Mouse (Mus musculus) liver, embryonic 14.5 days (tissue): ENCODE results near the gene Grifin. TPM values are rescaled to one million over a fixed set of nuclear protein-coding genes. Genes with fewer than 3 reads are reported as not detected.

Experiments used
- ATAC-seq: fragments of 200-750 bp; cut with Nextera tagmentation; 2 replicates; pipeline ENCODE4 v1.8.0; 2017; ENCODE audit warnings: moderate number of reproducible peaks, mild to moderate bottlenecking, moderate library complexity; ENCODE audit not compliant: insufficient read depth
- DNase-seq, 3 experiments: peaks; one replicate each; pipeline ENCODE4 v3.0.0-alpha.2; 2012 to 2013; ENCODE audit warnings: low read depth in 3 of 3, low spot score in 3 of 3
- H3K27ac ChIP-seq: fragments of 300-500 bp; sonication (generic); 2 replicates; pipeline ENCODE4 v1.5.1; 2014; ENCODE audit warnings: moderate library complexity, mild to moderate bottlenecking, control low read depth, inconsistent platforms
- H3K27me3 ChIP-seq: fragments of 300-500 bp; sonication (generic); 2 replicates; pipeline ENCODE4 v1.6.1; 2014; ENCODE audit warnings: mild to moderate bottlenecking, low read length, moderate library complexity; ENCODE audit not compliant: control insufficient read depth, insufficient read depth
- H3K36me3 ChIP-seq: fragments of 300-500 bp; sonication (generic); replicated peaks from 2 replicates; pipeline ENCODE4 v1.6.1; 2014; ENCODE audit warnings: low read depth; ENCODE audit not compliant: control insufficient read depth, insufficient read depth
- H3K4me1 ChIP-seq, 2 experiments: fragments of 200-500 bp in 1 of 2; fragments of 300-500 bp in 1 of 2; sonication (generic) in 1 of 2; replicated peaks; 2 replicates each; pipeline ENCODE4 v1.6.1; 2012 to 2014; ENCODE audit warnings: antibody characterized with exemption in 1 of 2, inconsistent platforms in 1 of 2, low read length in 1 of 2; ENCODE audit not compliant: control insufficient read depth in 2 of 2, insufficient read depth in 2 of 2
- H3K4me2 ChIP-seq: fragments of 300-500 bp; sonication (generic); 2 replicates; pipeline ENCODE4 v1.6.1; 2014; ENCODE audit warnings: low read depth, mild to moderate bottlenecking, control low read depth, moderate library complexity
- H3K4me3 ChIP-seq, 2 experiments: fragments of 200-500 bp in 1 of 2; fragments of 300-500 bp in 1 of 2; sonication (generic) in 1 of 2; 2 replicates each; pipeline ENCODE4 v1.5.1; 2012 to 2014; ENCODE audit warnings: low read depth in 2 of 2, low read length in 2 of 2, mild to moderate bottlenecking in 2 of 2, control low read depth in 1 of 2, inconsistent platforms in 1 of 2, moderate library complexity in 1 of 2; ENCODE audit not compliant: insufficient read depth in 1 of 2
- H3K9ac ChIP-seq: fragments of 300-500 bp; sonication (generic); replicated peaks from 2 replicates; pipeline ENCODE4 v1.6.1; 2014; ENCODE audit warnings: mild to moderate bottlenecking, control low read depth, moderate library complexity
- H3K9me3 ChIP-seq: fragments of 300-500 bp; sonication (generic); 2 replicates; pipeline ENCODE4 v1.6.1; 2016; ENCODE audit warnings: low read length, mixed read lengths; ENCODE audit not compliant: control insufficient read depth
- CTCF ChIP-seq: IDR thresholded peaks from 2 replicates; pipeline ENCODE4 v1.5.1; 2016; ENCODE audit warnings: antibody characterized with exemption, low read depth, control low read depth
- EP300 ChIP-seq: IDR thresholded peaks from 2 replicates; pipeline ENCODE4 v1.6.1; 2016; ENCODE audit warnings: antibody characterized with exemption, low read depth
- WGBS: fragments of 180-500 bp; shearing (Covaris S2); extraction: QIAGEN DNeasy Blood & Tissue Kit; methylation state at CpG from one replicate; pipeline ENCODE4 v1.1.7; 2014; ENCODE audit not compliant: insufficient replicate concordance; 5-methylcytosine and 5-hydroxymethylcytosine counted together
- polyA plus RNA-seq, 2 experiments: library from polyadenylated mRNA; depleted of rRNA in 1 of 2; stranded (reverse) in 1 of 2; unstranded in 1 of 2; fragments of >200 nt; fragmentation: Nextera tagmentation in 1 of 2; extraction: Ambion mirVana in 1 of 2; gene quantifications; 2 replicates each; pipeline versions ENCODE4 v1.2.1 to v1.2.3; 2012 to 2014

Grifin gene
- polyA plus RNA-seq, 2 experiments = 2.3 to 2.5 TPM

DNA sequence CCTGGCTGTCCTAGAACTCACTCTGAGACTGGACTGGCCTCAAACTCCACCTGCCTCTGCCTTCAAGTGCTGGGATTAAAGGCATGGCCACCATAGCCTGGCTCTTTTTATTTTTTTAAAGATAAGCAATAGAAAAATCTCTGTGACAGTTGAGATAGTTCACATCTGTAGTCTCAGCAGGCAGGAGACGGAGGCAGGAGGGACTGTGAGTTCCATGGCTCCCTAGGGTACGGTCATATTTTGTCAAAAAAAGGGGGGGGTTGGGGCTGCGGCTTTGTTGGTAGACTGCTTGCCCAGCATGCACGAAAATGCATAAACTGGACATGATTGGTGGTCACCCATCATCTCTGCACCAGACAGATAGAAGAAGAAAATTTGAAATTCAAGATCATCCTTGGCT, 6.3 kb upstream of the Grifin start:
- 56% methylated on average over 4 of the region's 4 CpGs for WGBS
- no peak for ATAC-seq
- Histone ChIP-seq H3K9ac (no peak overlapping the region), H3K9me3 (no peaks in the 10 kb centered on the region), H3K27ac (no peak overlapping the region), H3K36me3 (no peaks in the 10 kb centered on the region), H3K4me2 (no peak overlapping the region), H3K4me1 (peaks cover 3 to 20% of the 10 kb centered on the region in 2 experiments; a peak in 3 of 4 replicates), H3K27me3 (no peaks in the 10 kb centered on the region), H3K4me3 (no peak overlapping the region)
- TF ChIP-seq EP300 (no peak), CTCF (no peak)
- DNase-seq = no peak

- WGBS = 75% methylated on average over 13 of the region's 13 CpGs
- no peaks in the 10 kb centered on the region for H3K9me3 ChIP-seq
- H3K9ac ChIP-seq = no peak overlapping the region
- no peak for TF ChIP-seq EP300
- peak; percentile 20; the same call in 1 of the 2 replicates for TF ChIP-seq CTCF
- no peak overlapping the region for H3K4me3 ChIP-seq
- ATAC-seq (no peak), DNase-seq (no peak)
- no peak overlapping the region for H3K27ac ChIP-seq
- H3K4me2 ChIP-seq = no peak overlapping the region
- peaks cover 7 to 24% of the 10 kb centered on the region in 2 experiments for H3K4me1 ChIP-seq
- H3K36me3 ChIP-seq = no peaks in the 10 kb centered on the region
- no peaks in the 10 kb centered on the region for H3K27me3 ChIP-seq
Observed at GRCm38 (mm10) chr5:140570223-140570870, 5.5 kb upstream of the Grifin start.

DNA sequence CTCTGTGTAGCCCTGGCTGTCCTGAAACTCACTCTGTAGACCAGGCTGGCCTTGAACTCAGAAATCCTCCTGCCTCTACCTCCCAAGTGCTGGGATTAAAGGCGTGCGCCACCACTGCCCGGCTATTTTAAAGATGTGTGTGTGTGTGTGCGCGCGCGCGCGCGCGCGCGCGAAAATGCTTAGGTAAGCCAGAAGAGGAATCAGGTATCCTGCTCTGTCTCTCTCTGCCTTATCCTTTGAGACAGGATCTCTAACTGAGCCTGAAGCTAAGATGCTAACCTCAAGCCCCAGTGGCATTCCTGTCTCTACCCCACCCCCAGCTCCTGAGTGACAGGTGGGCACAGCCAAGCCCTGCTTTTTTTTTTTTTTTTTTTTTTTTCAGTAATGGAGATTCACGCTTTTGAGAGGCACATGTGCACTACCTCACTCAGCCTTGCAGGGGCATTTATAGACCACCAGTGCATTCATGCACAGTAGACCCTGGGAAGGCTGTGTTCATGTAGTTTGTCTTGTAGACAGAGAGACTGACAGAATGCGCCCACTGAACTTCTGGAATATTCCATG, 4.2 kb upstream of the Grifin start:
- no peak for ATAC-seq
- Histone ChIP-seq H3K4me2 (no peak overlapping the region), H3K4me3 (no peak overlapping the region), H3K27ac (no peak overlapping the region), H3K36me3 (no peaks in the 10 kb centered on the region), H3K9me3 (no peaks in the 10 kb centered on the region), H3K27me3 (no peaks in the 10 kb centered on the region), H3K4me1 (peaks cover 19 to 37% of the 10 kb centered on the region in 2 experiments), H3K9ac (no peak overlapping the region)
- no peak for DNase-seq
- no peak for TF ChIP-seq EP300
- no peak for TF ChIP-seq CTCF
- 68% methylated on average over 16 of the region's 16 CpGs for WGBS

DNA sequence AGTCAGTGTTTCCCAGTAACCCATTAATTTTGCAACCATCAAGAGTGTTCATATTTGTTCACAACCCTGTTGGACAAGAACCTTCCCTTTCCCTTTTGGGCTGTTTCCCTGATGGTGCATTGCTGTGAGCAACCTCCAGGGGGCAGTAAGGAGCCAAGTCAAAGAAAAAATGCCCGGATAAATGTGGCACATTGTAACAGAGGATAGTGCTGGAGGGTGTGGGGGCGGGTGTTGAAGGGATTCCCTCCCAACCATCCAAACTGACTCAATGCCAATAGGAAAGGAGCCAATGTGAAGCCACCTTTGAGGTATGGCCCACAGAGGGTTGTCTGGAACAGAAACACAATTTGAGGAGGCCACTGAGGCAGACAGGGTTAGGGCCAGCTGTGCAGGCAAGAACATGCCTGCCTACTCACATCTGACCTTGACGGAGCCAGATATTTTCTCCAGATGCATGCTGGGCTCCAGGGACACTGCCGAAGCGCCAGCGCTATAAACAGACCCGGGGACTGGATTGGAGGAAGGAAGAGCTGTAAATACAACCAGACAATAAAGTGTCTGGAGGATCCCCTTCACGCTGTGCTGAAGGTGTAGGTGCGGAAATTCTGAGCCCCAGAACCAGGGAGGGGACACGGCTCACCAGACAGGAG, 3.6 kb upstream of the Grifin start:
- ATAC-seq = no peak
- DNase-seq = peak; percentile 39 to 50 (median 43)
- TF ChIP-seq CTCF (peak; percentile 93), EP300 (no peak)
- Histone ChIP-seq H3K4me2 (no peak overlapping the region), H3K9ac (no peak overlapping the region), H3K4me3 (no peak overlapping the region), H3K9me3 (no peaks in the 10 kb centered on the region), H3K4me1 (peaks cover 21 to 39% of the 10 kb centered on the region in 2 experiments), H3K27ac (no peak overlapping the region), H3K36me3 (no peaks in the 10 kb centered on the region), H3K27me3 (no peaks in the 10 kb centered on the region)
- WGBS = 24% methylated on average over 10 of the region's 10 CpGs

GRCm38 (mm10) chr5:140567751-140568150, 2.9 kb upstream of the Grifin start:
- Histone ChIP-seq H3K4me1 (peaks cover 21 to 39% of the 10 kb centered on the region in 2 experiments), H3K9ac (no peak overlapping the region), H3K4me2 (no peak overlapping the region), H3K4me3 (no peak overlapping the region), H3K27me3 (no peaks in the 10 kb centered on the region), H3K36me3 (no peaks in the 10 kb centered on the region), H3K27ac (no peak overlapping the region), H3K9me3 (no peaks in the 10 kb centered on the region)
- no peak for ATAC-seq
- no peak for DNase-seq
- no peak for TF ChIP-seq EP300
- WGBS = 74% methylated on average over 5 of the region's 5 CpGs
